Mouse (Mus musculus) testis, postnatal 14 days (tissue): Measurements from ENCODE around the gene Traf7.
A peak's percentile ranks its signal among the peaks of the same experiment; 100 is the strongest.

Experiments used
- DNase-seq: peaks from one replicate; pipeline ENCODE4 v3.0.0; 2021; ENCODE audit warnings: low spot score

Gene Traf7

DNA sequence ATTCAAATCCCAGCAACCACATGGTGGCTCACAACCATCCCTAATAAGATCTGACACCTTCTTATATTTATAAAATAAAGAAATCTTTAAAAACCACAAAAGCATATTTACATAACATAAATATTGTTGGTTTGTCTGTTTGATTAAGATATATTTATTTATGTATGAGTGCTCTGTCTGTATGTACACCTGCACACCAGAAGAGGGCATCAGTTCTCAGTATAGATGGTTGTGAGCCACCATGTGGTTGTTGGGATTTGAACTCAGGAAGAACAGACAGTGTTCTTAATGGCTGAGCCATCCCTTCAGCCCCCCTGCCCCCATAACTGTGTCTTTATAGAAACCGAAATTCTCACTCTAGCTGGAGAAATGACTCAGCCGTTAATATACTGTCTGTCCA lies 17.5 kb upstream of the Traf7 start:
- DNase-seq, result no peak

DNA sequence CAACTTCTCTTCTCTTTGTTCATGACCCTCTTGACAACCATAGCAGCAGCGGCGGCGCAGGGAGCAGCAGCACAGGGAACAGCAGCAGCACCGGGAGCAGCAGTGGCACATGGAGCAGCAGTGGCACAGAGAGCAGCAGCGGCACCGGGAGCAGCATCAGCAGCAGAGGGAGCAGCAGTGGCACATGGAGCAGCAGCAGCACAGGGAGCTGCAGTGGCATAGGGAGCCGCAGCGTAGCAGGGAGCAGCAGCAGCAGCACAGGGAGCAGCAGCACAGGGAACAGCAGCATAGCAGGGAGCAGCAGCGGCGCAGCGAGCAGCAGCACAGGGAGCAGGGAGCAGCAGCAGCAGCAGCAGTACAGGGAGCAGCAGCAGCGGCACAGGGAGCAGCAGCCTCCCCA lies 16.9 kb upstream of the Traf7 start:
- no peak for DNase-seq

DNA sequence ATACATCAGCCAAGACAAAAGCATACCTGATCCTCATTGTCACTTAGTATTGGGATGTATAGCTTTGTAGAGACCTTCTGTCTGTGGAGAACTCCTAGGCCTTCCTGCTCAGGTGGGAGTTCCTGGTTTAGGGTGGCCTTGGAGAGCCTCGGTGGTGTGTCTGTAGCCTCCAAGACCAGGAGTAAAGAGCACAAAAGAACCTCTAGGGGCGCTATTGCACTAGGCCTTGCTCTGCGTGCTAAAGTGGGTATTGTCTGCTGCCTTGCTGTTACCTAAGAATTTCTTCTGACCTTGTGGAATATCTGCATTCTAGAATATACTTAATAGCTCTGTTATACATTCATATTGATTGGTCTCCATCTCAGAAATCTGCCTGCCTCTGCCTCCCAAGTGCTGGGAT lies 12.6 kb upstream of the Traf7 start:
- DNase-seq, result no peak

DNA sequence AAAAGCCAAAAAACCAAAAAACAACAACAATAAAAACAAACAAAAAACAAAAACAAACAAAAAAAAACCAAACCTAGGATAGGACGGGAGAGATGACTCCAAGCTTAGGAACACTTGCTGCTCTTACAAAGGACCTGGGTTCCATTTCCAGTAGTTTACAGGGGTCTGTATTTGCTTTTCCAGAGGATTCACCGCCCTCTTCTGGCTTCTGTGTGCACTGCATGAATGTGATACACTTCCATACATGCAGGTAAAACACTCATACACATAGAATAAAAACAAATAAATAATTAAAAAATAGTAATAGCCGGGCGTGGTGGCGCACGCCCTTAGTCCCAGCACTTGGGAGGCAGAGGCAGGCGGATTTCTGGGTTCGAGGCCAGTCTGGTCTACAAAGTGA lies 11.2 kb upstream of the Traf7 start:
- no peak for DNase-seq

DNA sequence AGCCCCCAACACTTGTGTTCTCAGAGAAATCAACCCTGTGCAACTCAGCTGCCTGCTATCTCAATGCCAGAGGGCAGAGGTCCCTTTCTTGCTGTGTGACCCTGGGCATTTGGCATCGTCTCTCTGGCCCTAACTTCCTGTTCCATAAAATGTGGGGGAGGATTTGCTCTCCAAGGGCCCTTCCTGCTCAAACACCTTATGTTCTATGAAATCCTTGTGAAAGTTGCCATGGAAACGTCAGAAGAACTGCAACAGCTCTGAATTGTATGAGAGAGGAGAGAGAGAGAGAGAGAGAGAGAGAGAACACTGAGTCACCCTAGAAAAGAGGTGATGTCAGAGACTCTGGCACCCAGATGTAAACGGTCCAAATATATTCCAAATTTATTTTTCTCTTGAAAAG lies 9.8 kb upstream of the Traf7 start:
- DNase-seq, result no peak

DNA sequence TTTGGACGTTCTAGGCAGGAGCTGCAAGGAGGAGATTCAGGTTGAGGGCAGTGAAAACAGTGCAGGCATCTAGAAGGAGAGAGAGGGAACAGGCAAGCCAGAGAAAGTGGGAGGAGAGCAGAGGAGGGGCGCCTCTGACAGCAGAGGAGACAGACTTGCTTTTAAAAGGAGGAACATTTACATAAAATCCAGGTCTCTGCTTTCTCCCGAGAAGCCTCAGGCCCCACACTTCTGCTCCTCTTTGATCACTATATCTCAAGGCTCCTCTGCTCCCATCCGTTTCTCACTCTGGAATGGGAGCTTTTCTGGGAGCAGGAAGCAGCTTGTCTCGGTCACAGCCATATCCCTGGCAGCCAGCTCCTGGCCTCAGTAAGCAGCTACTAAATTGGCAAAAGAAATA lies 7.6 kb upstream of the Traf7 start:
- DNase-seq, result no peak

DNA sequence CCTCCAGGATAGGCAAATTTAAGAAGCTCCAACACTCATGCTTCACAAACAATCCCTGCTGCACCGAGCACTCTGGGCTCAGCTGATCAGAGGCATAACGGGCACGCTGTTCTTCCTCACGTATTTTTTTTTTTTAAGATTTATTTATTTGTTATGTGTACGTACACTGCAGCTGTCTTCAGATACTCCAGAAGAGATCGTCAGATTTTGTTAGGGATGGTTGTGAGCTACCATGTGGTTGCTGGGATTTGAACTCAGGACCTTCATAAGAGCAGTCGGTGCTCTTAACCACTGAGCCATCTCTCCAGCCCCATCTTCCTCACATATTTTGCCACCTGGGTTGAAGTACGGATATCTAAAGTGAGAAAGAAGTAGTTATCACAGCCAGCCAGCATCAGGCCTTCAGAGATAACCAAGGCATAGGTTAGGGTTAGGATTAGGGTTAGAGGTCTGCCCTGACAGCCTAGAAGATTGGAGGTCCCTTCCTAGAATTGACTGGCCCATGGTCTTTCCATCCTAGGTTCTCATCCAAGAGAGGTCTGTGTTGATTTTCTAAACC lies 6.5 kb upstream of the Traf7 start, which contains the start of gene Rab26:
Rab26 (minus strand) TSS at position 51 of the 559 bp plus-strand sequence.
- no peak for DNase-seq

DNA sequence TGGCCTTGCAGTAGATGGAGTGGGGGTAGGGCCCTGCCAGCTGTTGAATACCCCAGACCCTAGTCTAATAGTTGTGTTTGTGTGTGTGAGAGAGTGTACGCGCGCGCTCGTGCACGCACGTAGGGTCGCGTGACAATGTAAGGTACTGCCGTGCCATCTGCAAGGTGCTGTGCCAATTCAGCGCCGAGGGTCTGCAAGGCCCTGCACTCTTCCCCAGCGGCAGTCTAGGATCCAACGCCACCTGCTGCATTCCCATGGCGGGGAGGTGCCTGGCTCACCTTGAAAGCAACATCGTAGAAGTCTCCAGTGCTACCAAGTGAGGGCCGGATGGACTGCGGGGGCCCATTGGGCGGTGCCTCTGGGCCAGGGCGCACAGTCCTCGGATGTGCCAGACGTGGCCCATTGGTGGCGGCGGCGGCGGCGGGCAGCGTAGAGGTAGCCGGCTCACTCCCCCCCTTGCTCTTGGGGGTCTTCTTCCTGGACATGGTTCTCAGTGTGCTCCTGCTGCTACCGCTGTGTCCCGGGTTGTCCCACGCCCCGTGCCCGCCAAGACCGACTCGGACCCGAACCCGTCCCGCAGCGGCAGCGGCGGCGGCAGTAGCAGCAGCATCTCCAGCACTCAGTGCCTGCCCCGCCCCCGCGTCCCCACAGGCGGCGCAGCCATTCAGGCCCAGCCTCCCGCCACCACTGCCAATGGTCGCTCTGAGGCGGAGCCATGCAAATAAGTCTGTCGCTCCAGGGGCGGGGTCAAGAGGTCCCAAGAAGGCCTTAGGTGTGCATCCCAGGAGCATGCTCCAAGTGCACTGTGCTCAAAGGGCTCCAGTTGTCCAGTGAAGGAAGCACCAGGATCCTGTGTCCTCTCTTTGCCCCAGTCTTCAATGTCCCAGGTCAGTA lies 5.6 kb upstream of the Traf7 start:
- DNase-seq, result peak; percentile 89

DNA sequence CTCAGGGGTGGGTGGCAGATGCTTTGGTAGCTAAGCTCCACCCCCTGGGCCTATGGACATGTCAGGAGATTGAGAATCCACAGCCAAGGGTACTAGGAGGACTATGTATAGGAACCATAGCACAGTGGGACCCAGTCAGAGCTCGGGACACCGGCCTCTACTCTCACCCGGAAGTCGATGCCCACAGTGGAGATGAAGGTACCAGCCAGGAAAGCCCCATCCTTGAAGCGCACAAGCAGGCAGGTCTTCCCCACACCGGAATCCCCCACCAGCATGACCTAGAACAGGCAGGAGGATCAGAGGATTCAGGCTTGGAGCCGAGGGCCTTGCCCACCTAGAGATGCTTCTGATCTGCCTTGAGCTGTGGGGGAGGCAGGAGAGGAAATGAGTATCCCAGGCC lies 4.3 kb upstream of the Traf7 start:
- DNase-seq, result no peak

DNA sequence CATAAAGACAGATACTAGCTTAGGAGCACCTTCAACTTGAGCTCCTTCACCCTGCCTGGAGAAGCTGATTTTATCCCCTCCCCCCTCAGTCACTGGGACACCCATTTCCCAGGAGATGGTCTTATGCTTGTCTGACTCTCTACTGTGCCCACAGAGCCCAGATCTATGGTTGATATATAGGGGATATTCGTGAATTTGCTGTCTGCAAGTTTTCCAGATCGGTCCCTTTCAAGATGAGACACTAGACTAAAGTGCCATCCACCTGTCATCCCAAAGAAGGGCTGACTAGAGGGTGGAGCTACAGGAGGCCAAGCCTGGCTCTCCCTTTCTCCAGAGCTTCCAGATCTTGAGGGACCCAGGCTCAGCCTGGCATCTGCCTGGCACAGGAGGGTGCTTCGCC lies 3.3 kb upstream of the Traf7 start:
- no peak for DNase-seq

DNA sequence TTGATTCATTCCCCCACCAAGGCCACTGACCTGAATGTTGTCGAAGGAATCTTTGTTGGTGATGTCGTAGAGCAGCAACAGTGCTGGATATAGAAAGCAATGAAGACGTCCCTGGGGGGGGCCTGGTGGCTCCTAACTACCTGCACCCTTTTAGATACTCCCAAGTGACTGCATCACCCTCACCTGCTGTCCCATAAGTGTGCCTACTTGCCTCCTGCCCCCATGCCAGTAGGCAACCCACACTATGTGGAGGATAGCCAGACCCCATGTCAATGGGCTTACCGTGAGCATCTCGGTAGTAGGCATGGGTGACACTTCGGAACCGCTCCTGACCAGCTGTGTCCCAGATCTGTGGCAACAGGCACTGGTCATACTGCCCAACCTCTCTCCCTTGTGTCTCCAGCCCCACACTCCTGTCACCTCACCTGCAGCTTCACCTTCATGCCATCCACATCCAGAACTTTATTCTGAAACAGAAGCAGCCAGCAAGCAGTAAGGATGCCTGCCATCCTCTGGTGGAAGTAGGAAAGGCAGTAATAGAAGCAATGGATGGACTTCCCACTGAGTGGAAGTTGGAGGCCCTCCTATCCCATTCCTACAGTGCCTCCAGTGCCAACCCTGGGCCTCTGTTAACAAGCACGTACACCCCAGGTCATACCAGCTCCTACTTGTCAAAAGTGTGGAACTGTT lies 2.8 kb upstream of the Traf7 start:
- DNase-seq, result no peak

DNA sequence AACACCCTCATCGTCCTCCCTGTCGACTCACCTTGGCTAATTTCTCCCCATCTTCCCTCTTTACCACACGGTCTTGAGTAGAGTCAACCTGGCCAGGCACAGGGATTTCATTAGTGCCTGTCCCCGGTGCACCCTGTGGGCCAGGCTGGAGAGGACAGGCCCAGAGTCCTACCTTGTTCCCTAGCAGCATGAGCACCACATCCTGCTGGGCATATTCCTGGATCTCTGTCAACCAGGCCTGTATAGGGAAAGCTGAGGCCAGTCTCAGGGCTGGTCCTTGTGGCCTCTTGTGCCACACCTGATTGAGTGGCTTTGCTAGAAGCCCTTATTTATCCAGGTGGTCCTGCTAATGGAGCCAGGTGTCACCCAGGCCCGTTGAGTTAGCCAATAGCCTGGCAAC lies 2.1 kb upstream of the Traf7 start:
- DNase-seq, result no peak

DNA sequence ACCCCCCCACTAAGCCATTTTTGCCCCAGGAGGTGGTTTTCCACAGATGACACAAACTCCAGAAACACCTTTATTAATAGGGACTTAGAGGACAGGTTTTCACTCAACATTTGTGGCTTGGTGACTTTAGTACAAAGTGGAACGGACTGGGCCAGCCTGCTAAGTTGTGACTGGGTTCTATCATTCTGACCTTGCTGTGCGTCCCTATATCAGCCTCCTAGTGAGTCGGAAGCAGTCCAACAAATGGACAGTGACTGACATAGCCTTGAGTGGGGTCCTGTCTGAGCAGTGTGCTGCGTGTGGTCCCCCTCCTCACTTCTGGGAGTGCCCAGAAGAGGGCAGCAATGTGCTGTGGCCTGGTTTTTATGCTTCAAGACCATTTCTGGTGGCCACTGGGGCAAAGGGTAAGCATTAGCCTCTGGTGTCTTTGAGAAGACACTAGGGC lies 1.3 kb upstream of the Traf7 start:
- DNase-seq, result no peak

DNA sequence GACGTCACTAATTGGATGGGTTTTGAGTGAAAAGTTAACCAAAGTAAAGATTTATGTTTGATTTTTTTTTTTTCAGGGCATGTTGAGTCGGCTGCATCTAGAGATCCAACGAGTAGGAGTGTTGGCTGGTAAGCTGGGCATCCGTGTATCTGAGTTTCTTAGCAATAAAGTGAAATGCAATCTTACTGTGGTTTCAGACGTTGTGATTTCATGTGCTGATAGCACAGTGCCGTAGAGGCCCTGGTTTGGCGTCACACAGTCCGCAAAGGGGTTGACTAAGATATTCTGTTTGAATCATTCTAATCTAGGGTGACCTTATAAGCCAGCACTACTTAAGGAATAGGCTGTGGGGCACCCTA lies 801 bp upstream of the Traf7 start:
- DNase-seq, result no peak

DNA sequence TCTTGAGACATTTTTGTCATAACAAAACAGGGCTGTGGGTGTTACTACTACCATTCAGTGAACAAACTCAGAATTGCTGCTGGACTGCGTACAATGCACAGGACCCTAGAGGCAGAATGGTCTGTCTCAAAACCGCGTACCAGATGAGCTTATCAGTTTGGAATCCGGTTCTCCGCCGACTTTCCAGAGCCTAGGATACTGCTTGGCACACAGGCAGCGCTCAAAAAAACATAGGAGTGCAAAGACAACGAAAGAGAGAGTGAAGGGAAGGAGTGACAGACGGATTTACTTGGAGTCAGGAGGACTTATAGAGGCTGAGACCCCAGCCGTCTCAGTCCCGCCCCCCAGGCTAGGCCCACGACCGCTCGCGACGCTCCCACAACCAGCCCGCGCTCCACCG lies 423 bp downstream of the Traf7 start:
- no peak for DNase-seq

DNA sequence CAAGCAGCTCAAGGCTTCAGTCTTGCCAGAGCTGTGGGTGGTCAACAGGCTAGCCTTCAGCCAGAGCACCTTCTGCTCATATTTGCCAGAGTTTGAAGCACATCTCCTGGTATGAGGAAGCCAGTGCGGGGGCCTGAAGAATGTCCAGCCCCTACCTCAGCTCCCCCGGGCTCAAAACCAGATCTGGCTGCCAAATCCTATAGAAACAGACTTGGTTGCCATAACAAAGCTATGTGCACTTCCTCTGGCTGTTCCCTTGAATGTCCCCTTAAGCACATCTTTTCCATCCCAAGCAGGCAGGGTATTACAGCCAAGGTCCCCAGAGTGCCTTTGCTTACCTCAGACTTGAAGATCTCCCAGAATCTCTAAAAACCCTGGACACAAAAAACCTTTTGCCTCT lies 3.0 kb downstream of the Traf7 start:
- DNase-seq, result no peak

DNA sequence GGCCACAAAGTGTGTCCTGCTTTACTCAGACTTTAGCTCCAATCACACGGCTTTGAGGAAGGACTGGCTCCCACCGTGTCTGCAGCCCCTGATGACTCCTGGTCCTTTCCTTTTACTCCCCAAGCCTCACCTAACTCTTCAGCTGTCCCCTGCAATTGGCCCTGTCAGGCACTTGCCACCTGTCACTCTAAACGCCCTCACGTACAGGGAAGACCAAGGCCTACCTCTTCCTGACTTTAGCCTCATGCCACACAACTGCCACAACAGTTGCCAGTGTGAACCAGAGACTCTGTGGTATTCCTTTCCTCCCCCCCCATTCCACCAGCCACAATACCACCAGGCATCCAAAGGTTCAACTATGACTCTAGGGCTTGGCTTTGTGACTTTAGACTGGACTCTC lies 7.3 kb downstream of the Traf7 start:
- no peak for DNase-seq

DNA sequence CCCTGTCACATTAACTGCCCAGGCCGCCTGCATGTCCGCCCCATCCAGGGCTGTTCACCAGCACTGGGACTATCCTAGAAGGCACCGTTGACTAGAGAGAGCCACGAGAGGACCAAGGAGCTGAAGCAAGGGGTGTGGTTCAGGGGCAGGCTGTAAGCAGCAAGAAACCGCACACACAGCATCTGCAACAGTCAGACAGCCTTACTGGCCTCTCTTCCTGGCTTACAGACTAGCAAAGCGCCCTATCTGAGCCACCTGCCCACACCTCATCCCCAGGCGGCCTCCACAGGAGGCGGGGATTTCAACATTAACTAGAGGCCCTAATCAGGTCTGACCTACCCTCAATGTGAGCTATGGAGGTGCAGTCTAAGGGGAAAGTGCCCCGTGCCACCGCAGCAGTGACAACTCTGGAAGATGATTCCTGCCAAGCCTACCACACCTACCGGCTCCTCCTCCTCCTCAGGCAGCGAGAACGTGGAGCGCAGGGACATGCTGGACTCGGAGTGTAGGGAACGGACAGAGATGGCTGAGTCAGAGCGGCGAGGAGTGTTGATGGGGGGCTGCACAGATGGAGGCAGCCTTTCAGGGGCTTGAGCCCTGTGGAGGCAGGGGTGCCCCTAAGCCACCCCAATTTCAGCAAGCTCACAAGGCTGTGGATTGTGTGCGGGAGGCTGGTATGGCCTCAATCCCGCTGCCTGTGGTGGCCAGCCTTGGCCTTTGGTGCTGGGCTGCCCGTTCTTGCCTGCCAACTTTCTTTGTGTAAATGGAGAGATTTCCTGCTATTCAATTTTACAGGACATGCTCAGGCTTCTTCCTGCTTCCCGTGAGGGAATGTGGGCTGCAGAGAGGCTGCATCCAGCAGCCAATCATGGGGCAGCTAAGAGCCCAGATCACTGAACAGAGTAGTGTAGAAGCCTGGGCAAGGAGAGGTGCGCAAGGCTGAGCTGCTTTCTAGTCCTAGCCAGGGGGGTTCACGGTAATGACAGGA lies 13.2 kb downstream of the Traf7 start:
- no peak for DNase-seq

DNA sequence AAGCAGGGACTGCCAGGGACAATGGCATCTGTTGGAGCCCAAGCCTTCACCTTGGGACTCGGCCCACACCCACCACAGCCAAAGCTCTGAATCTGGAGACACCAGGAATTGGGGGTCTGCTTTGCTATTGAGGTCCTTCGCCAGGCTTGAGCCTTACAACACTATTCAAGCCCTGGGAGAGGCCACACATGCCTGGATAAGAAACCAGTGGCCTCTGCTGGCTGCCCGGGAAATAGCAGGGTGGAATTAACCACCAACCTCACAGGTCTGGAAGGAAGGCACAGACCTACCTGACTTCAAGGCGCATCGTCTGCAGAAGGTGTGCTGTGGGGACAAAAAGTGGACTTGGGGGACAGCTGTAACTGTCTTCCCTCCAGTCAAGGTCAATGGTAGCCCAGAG lies 14.1 kb downstream of the Traf7 start:
- no peak for DNase-seq

DNA sequence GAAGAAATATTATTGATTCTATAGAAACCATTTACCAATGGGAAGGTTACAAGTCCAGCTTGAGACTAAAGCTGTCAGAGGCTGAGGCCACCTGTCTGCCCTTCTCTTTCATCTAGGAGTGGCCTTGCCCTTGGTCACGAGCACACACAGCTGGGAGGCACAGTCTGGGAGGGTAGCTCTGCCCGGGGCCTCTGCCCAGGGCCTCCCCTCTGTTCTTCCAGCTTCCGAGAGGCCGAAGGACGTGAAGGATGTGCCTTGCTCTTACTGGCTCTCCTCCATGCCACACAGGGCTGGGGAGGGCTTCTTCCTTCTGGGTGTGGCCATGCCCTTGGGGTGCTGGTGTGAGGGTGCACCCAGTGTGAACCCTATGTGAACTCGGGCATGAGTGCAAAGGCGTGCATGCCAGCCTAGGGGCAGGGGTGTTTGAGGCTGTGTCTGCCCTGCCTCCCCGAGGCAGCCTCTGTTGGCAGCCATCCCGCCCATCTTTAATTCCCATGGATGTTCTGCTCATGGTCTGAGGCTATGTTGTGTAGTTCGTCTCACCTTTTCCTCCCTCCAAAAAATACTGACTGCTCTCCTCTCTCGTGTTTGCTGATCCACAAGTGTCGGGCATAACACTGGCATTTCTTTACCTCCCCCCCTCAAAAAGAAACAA lies 19.8 kb downstream of the Traf7 start:
- no peak for DNase-seq

DNA sequence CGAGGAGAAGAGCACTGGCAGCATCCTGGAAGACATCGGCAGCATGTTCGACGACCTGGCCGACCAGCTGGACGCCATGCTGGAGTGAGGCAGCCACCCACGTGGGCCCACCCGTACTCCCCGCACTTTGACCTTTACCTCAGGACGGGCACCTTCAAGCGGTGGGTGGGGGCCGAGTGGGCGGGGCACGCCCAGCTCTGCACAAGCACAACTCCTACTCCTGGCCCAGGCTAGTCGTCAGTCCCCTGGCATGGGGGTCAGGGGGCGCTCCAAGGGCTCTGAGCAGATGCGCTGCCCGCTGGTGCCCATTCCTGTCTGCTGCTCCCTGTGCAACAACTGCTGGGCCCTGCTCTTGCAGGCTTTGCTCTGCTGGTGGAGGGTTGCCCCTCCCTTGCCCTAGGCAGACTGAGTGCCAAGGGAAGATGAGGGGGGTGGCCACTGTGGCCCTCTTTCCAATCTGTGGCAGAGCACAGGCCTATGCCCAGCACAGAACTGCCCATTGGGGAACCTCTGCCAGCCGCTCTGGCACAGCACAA lies 20.5 kb downstream of the Traf7 start:
- DNase-seq, result no peak
